Mouse (Mus musculus): ENCODE results near the gene Igfbp4.
A peak's percentile ranks its signal among the peaks of the same experiment; 100 is the strongest.

DNA sequence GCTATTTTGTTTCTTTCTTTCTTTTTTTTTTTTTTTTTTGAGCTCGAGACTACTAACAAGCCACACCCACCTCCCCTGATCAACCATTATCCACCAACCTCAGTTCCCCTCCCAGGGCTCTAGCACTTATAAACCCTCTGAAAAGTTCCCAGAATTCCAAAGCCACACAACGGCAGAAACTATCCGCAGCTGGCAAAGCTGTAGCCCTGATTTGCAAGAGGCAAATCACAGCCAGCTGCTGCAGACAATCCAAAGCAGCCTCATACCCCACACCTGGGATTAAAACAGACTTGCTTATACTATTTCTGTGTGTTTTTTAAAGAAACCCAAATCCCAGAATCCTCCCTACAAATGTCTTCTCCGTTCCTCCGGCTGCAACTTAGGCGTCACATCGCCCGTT, 36.8 kb downstream of the Igfbp4 start:
- peak; percentile 37; the same call in 1 of the 2 replicates for TF ChIP-seq ZNF384 (IDR thresholded peaks at IDR 0.05; ENCODE audit: low read depth, low read length)
- TF ChIP-seq HCFC1 (IDR thresholded peaks at IDR 0.05; ENCODE audit: borderline replicate concordance, insufficient read depth, low read length) = no peak
- no peak for TF ChIP-seq MAFK (IDR thresholded peaks at IDR 0.05; ENCODE audit: insufficient read depth, low read depth, low read length)
